Mouse (Mus musculus) spleen, adult 2 months (tissue): ENCODE measurements around the gene Stoml2.

ENCODE experiments used
- CTCF ChIP-seq: fragments of 200-500 bp; IDR thresholded peaks from 2 replicates; pipeline ENCODE4 v1.5.1; 2011; ENCODE audit warnings: mild to moderate bottlenecking, inconsistent platforms; ENCODE audit not compliant: insufficient read depth, insufficient read length, insufficient replicate concordance; ENCODE audit errors: extremely low read depth
- POLR2A ChIP-seq: fragments of 200-500 bp; IDR thresholded peaks from 2 replicates; pipeline ENCODE4 v1.6.1; 2011; ENCODE audit warnings: low read depth, low read length, inconsistent platforms

- TF ChIP-seq POLR2A: no peak; the same call in 1 of the 2 replicates
- peak; percentile 93 for TF ChIP-seq CTCF
Measured at GRCm38 (mm10) chr4:43025084-43025960, 6.2 kb downstream of the Stoml2 start, which contains the start of gene Pigo.
